Mouse (Mus musculus) ES-E14 (cell line): ENCODE results near the gene Cdc42bpa. TPM values are rescaled to one million over a fixed set of nuclear protein-coding genes. Genes with fewer than 3 reads are reported as not detected.

Experiments
- DNase-seq: peaks from one replicate; pipeline ENCODE4 v3.0.0-alpha.2; 2013; ENCODE audit warnings: low read depth, low spot score
- H3K27ac ChIP-seq: 2 replicates; pipeline ENCODE4 v1.5.1; 2012; ENCODE audit warnings: low read depth, mild to moderate bottlenecking, low read length, moderate library complexity, mixed read lengths; ENCODE audit not compliant: poor library complexity, insufficient read depth, severe bottlenecking
- H3K36me3 ChIP-seq: 2 replicates; pipeline ENCODE4 v1.6.1; 2012; ENCODE audit warnings: mild to moderate bottlenecking, low read length, moderate library complexity, mixed read lengths; ENCODE audit not compliant: control insufficient read depth, poor library complexity, insufficient read depth, severe bottlenecking
- H3K4me1 ChIP-seq, 2 experiments: fragments of 150-350 bp in 1 of 2; sonication (generic) in 1 of 2; 2 replicates each; pipeline ENCODE4 v1.6.1; 2012; ENCODE audit warnings: low read length in 2 of 2, mild to moderate bottlenecking in 1 of 2, mixed read lengths in 1 of 2; ENCODE audit not compliant: control insufficient read depth in 2 of 2, insufficient read depth in 2 of 2, poor library complexity in 1 of 2
- H3K4me3 ChIP-seq, 2 experiments: fragments of 150-350 bp in 1 of 2; sonication (generic) in 1 of 2; 2 replicates each; pipeline ENCODE4 v1.5.1; 2012; ENCODE audit warnings: low read length in 2 of 2, low read depth in 1 of 2, mild to moderate bottlenecking in 1 of 2, mixed read lengths in 1 of 2; ENCODE audit not compliant: insufficient read depth in 1 of 2, poor library complexity in 1 of 2, severe bottlenecking in 1 of 2
- H3K9ac ChIP-seq: 2 replicates; pipeline ENCODE4 v1.6.1; 2012; ENCODE audit warnings: low read depth, mild to moderate bottlenecking, low read length, mixed read lengths; ENCODE audit not compliant: poor library complexity, insufficient read depth, severe bottlenecking
- H3K9me3 ChIP-seq: fragments of 150-350 bp; sonication (generic); 2 replicates; pipeline ENCODE4 v1.6.1; 2012; ENCODE audit warnings: low read depth, mild to moderate bottlenecking, low read length; ENCODE audit not compliant: control insufficient read depth, insufficient read depth
- CHD2 ChIP-seq: IDR thresholded peaks from 2 replicates; pipeline ENCODE4 v1.6.1; 2014; ENCODE audit warnings: mild to moderate bottlenecking, low read depth, low read length, inconsistent platforms
- HCFC1 ChIP-seq: IDR thresholded peaks from 2 replicates; pipeline ENCODE4 v1.6.1; 2012; ENCODE audit warnings: low read length, inconsistent platforms, borderline replicate concordance; ENCODE audit not compliant: insufficient read depth
- MAFK ChIP-seq: IDR thresholded peaks from 2 replicates; pipeline ENCODE4 v1.6.1; 2014; ENCODE audit warnings: mild to moderate bottlenecking, low read depth, low read length, inconsistent platforms; ENCODE audit not compliant: insufficient read depth
- ZC3H11A ChIP-seq: IDR thresholded peaks from 2 replicates; pipeline ENCODE4 v1.6.1; 2012; ENCODE audit warnings: low read depth, mild to moderate bottlenecking, inconsistent platforms, low read length, borderline replicate concordance
- ZNF384 ChIP-seq: IDR thresholded peaks from 2 replicates; pipeline ENCODE4 v1.6.1; 2012; ENCODE audit warnings: low read depth, low read length, inconsistent platforms
- in situ Hi-C, 2 experiments: fragments of 600-800 bp; cut with MboI; formaldehyde crosslinking; loops; one replicate each; pipeline ENCODE4 v1.15.1; 2025; ENCODE audit warnings: low sequenced_read_pairs in 2 of 2, inconsistent platforms in 1 of 2; ENCODE audit not compliant: unreplicated experiment in 2 of 2
- total RNA-seq: library from RNA; depleted of rRNA; stranded (reverse); fragments of 300-350 nt; gene quantifications from 2 replicates; pipeline ENCODE4 v1.2.3, GENCODE M21; 2012; rRNA removed

The Cdc42bpa gene
- total RNA-seq, 1 experiment: 22.1 TPM

DNA sequence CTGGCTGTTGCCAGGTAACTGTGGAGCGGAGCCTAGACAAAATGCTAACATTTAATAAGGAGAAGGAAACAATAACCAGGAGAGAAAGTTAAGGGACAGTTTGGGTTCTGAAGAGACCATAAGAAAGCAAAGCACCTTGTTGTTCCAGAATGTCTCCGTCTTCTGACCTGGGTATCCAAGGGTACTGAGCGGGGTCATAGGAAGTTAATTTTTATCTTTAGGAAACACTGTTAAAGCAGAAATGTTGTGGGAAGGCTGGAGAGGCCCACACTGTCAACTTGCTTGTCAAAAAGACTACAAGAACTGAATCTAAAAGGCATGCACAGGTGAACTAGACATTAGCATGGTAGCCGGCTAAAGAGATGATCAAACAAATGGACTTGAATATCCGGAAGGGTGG, 252.6 kb downstream of the Cdc42bpa start:
- Histone ChIP-seq H3K4me3 (no peak overlapping the region), H3K9me3 (no peaks in the 10 kb centered on the region), H3K36me3 (no peaks in the 10 kb centered on the region), H3K27ac (no peak overlapping the region), H3K4me1 (peaks cover 6 to 16% of the 10 kb centered on the region in 2 experiments; a peak in 3 of 4 replicates), H3K9ac (no peak overlapping the region)
- no peak for TF ChIP-seq ZNF384
- no peak for TF ChIP-seq MAFK
- no peak for TF ChIP-seq HCFC1
- TF ChIP-seq ZC3H11A: no peak
- TF ChIP-seq CHD2: no peak
- in situ Hi-C loops: no loop called here
- no peak for DNase-seq

DNA sequence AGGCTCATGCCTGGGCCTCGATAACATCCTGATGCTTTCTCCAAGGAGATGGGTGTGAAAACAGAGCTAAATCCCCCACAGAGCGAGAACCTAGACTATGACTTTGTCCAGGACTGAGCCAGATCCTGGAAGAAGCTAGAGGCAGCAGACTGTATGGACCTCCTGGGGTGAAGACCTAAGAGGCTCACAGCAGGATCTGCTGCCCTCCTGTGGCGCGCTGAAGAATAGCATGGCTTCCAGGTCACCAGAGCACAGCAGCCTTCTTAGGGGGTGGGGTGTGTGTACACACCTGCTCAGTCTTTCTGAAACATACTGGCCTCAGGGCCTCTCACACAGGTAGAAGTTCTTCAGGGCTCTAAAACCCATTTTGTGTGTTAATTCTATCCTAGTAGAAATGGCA, 254.8 kb downstream of the Cdc42bpa start:
- no peaks in the 10 kb centered on the region for H3K9me3 ChIP-seq
- H3K9ac ChIP-seq: no peak overlapping the region
- TF ChIP-seq ZNF384: no peak
- TF ChIP-seq ZC3H11A: peak; percentile 84; the same call in 1 of the 2 replicates
- TF ChIP-seq CHD2: no peak
- TF ChIP-seq HCFC1: no peak
- TF ChIP-seq MAFK: no peak
- no peak overlapping the region for H3K4me3 ChIP-seq
- in situ Hi-C loops: no loop called here
- no peak overlapping the region for H3K27ac ChIP-seq
- no peaks in the 10 kb centered on the region for H3K36me3 ChIP-seq
- H3K4me1 ChIP-seq: peaks cover 6 to 14% of the 10 kb centered on the region in 2 experiments; a peak in 3 of 4 replicates
- no peak for DNase-seq

Other genes with a start within 250 kb of the Cdc42bpa start
- gene Kif28, start 215.2 kb upstream of the Cdc42bpa start, total RNA-seq: 0.18 and 0.26 TPM in 2 replicates
- gene Gm10518, start 157.1 kb upstream of the Cdc42bpa start, total RNA-seq: 5.0 and 9.2 TPM in 2 replicates
- gene Ahctf1, start 156.8 kb upstream of the Cdc42bpa start, total RNA-seq: 88.4 and 90.2 TPM in 2 replicates
- gene Coq8a, start 239.1 kb downstream of the Cdc42bpa start, total RNA-seq: 8.3 and 20.5 TPM in 2 replicates